Mouse (Mus musculus) gastrocnemius, adult 8-10 months (tissue): ENCODE measurements around the gene Dlgap1. TPM values are rescaled to one million over a fixed set of nuclear protein-coding genes. Genes with fewer than 3 reads are reported as not detected.
"Not testable (repeated sequence)": the region's sequence is repeated elsewhere in the genome, so short reads cannot be mapped to it uniquely, and the experiment has no call there.

Source experiments
- DNase-seq, 2 experiments: peaks; one replicate each; pipeline ENCODE4 v3.0.0; 2022; ENCODE audit warnings: low spot score in 2 of 2
- total RNA-seq, 4 experiments: library from RNA; stranded (reverse); gene quantifications; 2 replicates each; pipeline ENCODE4 v1.2.4; 2022

Gene Dlgap1
- total RNA-seq, 4 experiments from 2014 or later = 0.10 to 0.51 (median 0.30) TPM

DNA sequence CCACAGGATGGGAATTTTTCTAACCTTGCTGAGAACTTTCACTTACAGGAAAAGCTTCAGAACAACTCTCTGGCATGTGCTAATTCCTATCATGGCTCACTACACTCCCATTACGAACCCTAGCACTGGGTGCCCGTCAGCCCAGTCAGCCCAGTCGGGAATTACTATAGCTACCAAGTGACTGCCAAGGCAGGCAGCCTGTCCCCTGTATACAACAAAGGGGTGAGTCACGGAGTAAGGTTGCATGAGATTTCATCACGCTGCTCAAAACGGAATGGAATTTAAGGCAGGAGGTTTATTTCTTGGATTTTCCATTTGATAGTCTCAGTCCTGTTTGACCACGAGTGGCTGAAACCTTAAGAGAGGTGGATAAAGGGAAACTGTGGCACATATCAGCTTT lies 867.9 kb downstream of the Dlgap1 start:
- DNase-seq = no peak

DNA sequence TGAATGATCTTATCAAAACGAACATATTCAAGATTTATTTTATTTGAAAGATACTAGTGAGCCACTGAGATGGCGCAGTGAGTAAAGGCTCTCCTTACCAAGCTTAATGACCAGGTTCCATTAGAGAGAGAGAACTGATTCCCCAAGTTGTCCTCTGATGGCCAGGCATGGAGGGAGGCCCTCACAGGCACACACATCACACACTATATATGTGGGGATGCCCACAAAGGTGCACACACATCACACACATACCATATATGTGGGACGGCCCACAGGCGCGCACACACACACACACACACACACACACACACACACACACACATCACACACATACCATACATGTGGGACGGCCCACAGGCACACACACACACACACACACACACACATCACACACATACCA lies 868.6 kb downstream of the Dlgap1 start:
- not testable (repeated sequence) for DNase-seq

DNA sequence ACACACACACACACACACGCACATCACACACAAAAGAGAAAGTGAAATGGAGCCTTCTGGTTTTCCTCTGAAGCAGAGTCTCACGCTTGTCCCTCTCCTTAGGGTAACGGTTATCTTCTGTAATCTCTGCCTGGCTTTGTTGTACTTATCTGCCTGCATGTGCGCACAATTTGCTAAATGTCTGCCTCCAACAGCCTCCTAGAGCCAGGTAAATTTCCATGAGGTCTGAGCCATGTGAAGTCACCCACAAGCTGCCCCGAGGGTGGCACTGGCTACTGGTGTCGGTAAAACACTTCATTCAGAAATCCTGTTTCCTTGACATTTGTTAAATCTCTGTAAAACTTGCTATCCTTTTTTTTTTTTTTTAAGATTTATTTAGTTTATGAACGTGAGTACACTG lies 869.2 kb downstream of the Dlgap1 start:
- no peak for DNase-seq

DNA sequence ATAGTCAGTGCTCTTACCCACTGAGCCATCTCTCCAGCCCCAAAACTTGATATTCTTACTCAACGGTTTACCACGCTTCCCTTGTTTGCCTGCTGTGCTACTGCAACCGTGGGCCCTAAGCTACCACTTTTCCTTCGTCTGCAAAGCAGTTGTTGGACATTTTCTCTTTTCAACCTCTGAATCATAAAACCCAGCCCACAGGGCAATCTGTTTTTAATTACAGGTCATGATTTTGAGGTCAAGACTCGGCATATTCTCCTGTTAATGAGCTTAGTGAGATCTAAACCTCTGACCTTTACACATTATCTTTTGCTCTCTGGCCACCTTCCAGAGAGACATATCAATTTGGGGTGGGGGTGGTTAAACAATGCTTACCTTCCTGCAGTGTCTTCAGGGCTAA lies 869.7 kb downstream of the Dlgap1 start:
- DNase-seq = no peak

DNA sequence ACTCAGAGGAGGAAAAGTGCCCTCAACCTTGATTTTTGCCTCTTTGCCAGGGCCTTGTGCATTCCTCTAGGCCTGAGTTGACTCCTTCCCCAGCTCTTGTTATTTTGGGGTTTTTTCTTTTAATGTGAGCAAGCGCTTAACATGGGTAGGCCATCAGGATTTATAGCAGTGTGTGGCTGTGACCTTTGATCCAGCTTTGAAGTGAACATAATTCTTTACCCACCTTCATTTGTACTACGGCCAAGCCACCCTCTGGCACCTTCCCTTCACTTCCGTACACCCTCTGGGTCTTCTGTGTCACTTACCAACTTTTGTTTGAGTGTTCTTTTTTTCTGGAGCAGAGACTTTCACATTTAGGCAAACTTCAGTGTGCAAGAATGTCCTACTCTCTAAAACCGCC lies 874.4 kb downstream of the Dlgap1 start:
- no peak for DNase-seq

DNA sequence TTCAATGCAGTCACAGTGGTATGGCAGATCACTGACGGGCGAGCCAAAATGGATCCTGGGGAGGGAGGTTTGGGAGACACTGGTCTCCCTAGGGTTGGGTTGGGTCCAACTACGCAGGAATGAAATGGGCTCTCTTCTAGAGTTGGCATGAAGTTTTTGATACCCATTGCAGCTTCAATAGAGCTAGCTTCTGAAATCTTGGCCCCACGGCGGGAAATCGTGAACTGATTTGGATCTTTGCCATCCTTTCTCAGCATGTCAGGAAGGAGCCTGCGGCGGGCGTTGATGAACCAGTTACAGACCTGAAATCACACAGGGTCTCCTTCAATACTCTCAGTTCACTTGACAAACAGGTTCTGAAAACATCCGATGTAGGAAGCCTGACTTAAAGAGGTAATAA lies 876.1 kb downstream of the Dlgap1 start:
- no peak for DNase-seq

DNA sequence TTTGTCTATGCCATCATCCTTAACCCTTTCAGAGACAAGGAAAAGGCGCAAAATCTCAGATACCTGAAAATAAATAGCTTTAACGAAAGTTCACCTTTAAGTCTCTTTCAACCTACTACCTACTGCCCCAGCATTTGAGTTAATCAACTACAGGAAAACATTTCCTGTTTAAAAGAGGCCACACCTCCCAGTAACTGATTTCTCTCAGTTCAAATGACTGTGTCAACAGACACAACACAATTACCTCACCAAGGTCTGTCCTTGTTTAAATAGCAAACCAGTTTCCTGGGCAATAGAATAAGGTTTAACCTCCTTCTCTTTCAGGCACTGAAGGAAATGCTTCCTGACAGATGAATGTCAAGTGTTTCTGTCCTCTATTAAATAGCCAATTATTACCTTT lies 876.7 kb downstream of the Dlgap1 start:
- DNase-seq = no peak

DNA sequence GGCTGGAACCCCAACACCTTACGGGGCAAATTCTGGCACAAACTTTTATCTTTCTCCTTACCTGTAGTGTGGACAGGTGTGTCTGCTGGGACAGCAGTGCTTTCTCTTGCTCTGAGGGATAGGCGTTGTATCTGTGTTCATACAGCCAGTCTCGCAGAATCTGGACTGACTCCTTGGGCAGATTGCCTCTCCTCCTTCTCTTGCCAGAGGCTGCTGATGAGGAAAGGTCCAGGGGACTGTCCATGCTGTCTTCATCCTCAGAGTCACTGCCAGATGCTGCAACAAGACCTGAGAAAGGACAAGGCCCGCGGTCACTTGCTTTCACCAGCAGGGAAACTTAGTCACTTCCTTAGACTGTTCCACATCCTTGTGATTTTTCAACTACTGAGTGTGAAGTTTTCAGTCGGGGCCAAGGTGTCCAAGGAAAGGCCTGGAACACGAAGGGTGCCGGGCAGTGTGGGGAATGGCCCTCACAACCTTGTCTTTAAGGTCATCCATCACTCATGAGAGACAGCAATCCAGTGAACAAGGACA lies 877.3 kb downstream of the Dlgap1 start:
- no peak for DNase-seq

DNA sequence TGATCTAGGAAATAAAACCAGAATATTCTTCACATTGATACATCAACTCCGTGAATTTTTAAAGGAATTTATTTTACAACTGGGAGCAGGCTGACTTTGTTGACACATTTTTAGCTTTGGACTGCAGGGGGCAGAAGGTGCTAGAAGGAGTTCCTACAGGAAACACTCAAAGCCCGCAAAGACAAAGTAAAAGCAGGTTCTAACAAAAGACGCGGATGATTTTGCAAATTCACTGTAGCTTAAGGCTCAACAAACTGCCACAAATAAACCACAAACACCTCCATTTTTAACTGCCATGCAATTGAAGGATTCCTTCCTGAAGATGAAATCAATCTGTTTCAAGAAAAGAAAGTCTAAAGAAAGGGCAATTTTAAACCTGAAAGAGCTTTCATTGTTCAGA lies 878.2 kb downstream of the Dlgap1 start:
- DNase-seq = peak in 1 of 2 experiments; percentile 12

DNA sequence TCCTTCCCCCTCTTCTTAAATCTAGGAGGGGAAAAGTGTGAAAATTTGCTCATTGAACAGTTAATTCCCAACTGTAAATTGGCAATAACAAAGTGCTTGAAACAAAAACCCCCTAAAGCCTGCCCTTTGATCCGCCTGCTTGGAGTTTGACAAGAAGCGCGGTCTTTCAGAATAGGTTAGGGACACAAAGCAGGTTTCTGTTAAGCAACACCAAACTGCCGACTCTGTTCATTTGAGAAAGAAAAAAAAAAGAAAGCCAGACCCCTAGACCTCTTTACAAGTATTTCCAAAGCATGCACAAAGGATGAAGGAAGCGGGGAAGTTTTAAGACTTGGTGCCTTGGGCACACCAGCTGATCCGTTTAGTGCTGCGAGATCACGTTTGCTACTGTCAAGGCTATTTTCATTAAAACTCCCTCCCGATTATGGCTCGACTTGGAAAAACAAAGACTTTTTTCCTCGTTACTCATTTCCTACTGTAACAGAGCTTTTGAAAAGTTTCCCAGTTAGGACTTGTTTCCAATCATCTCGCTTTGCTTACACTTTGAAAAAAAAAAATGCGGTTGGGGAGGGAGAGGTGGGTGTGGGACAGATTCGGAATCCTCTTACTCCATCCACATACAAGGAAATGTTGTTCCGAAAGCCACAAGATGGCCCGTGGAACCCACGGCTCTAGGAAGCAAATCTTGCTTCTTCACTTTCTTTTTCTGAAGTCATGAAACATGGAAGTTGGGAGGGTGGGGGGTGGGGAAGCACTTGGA lies 879.1 kb downstream of the Dlgap1 start:
- no peak for DNase-seq

DNA sequence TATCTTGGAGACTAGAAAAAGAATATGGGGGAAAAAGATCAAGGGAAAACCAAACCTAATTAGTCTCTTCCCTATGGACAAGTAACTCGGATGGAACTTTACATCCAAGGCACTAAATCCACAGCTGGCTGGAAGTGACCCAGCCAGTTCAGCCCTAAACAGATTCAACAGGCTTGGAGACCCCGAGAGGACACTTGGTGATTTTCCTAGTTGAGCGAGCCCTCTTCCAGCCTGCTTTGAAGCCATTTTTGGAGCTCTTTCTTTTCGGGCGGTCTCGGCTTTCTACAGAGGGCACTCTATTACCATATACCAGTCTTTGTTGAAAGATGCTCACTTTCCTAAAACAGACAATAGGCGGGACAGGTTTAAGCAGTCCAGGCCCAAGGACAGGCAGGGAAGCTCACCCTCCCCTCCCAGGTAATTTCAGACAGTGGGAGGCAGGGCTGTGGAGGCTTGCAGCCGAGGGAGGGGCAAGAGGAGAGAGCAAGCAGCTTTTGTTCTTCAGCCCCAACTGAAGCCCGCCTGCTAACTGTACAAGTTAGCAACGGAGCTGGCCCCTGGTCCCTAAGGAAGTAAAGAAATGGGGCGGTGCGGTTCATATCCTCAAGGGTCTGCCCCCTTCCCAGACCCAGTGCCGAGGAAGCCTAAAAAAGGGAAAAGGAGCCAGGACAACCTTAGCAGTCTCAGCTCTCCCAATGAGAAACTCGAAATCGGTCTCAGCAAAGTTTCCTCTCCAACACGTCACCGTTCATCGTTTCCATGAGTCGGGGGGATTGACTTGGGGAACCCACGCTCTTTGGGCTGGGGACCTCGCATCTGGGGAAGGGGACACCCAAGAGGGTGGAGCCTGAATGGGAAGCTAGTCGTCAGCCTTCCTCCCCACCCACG lies 879.9 kb downstream of the Dlgap1 start:
- no peak for DNase-seq

DNA sequence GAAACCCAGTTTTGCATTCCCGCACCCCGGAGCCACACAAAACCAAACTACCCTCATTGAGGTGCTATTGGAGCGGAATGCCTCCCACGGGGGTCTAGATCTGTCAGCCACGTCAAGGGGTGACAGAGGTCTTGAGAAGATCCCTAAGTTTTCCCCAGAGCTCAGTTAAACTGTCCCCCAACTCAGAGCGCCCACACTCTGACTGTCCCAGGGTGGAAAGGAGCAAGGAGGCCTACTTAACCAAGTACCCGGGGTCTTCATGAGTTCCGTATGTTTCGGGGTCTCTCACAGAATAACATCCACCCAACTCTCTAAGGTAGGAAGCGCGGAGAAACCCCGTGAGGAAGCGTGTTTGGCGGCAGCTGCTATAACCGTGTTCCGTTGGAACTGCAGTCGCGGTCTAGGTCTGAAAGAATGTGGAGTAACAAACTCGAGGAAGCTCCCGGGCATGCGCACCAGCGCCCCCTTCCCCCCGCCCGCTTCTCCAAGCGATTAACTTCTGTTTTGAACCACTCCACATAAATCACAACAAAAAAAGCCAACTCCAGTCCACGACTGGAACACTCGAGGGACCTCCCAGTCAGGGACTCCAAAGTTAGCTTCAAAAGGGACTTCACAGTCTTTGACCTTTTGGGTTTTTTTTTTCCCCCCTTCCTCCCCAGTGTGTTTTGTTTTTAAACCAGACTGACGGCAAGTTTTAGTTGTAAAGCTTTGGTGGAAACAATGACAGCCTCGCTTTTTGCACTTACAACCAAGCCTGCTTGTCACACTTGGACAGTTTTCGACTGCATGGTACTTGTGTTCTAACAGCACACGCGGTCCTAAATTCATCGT lies 880.7 kb downstream of the Dlgap1 start:
- DNase-seq = peak; percentile 85 to 86

DNA sequence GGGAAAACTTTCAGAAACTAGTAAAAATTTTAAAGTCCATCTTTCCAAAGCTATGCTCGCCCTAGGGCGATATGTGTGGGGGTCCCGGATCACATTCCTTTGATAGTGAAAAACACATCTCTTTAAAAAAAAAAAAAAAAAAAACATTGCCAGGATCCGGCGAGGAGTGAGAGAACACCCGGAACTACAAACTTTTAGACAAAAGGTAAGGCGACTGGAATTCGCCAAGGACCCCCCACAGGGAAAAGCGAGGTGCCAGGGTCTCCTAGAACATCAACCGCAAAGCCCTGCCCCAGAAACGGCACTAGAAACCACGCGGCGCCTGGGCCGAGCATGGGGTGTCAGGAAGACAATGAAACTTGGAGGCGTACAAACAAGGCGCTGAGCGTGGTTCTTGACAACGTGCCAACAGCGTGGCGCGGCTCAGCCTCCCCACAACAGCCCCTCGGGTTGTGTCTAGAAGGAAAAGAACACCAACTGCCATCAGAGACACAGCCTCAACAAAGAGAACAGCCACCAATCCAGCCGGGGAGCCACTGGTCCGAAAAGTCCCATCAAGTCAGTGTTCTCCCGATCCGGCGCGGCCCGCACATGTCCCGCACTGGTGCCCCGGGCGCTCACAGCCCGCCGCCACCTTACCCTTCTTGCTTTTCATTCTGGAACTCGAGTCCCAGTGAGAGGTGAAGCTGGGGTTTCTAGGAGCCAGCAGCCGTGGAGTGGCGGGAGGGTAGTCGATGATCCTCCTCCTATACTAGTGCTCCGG lies 881.5 kb downstream of the Dlgap1 start:
- DNase-seq = peak; percentile 35 to 40

DNA sequence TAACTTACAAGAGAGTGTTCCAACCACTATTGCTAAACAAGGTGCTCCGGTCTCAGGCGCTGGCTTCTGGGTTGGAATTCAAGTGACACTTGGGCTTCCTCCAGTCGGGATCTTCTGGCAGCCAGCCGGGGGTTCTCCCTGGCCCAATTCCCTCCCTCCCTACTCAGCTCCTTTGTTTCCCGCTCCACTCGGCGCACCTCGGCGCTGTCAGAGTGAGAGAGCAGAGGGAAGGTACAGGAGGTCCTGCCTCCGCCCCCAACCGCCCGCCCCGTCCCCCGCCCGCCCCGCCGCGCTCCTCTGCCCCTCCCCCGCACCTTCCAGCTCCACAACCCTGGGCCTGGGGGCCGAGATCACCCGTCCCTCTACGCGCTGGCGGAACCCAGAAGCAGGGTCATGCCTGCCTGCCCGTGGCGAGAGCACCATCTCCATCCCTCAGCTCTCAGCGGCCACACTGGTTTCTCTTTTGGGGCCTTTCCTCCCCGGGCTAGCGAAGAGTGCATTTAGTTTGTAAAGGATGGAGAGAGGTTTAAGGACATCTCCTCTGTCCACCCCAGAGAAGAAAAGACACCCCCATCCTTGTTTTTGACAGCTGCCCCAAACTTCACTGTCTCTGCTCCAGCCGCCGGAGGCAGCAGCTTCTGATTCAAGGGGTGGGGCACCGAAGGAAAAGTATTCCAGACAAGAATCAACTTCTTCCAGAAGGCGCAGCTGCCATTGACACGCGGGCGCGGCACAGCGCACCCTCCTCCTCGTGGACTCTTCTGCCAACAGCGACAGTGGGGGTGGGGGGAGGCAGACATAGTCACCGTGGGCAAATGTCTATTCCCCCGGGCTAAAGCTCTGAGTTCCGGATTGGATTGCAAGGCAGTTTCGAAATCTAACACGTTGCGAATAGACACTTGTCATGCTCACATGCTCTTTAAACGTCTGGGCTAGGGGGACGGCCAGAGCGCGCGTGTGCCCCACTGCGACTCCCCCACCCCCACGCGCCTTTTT lies 882.4 kb downstream of the Dlgap1 start:
- DNase-seq = peak; percentile 56 to 61

DNA sequence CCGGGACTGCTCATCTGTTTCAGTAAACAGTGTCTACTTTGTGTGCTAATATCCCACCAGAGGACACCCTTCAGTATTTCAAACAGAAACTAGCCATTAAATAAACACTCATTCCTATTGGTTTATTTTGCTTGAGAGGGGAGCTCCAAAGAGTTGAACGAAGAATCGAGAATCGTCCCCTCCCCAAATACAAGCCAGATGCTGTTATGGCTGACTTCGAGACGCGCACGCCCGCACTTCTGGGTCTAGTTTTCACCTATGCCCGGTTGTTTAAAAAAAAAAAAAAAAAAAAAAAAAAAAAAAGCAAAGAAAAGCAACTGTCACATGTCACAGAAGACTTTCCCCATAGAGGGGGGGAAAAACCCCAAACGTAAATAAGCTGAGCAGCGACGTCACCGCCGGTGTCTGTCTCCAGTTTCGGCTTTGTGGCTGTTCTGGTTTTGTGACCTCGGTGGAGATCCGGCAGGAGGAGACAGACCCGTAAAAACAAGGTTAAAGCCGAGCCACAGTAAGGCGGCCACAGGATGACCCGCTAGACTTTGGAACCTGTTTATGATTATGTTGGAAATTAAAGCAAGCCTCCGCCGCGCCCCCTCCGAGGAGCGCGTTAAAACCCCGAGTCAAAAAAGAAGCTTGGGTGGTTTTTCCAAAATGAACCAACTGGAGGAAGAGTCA lies 883.3 kb downstream of the Dlgap1 start:
- peak; percentile 30 to 44 for DNase-seq

DNA sequence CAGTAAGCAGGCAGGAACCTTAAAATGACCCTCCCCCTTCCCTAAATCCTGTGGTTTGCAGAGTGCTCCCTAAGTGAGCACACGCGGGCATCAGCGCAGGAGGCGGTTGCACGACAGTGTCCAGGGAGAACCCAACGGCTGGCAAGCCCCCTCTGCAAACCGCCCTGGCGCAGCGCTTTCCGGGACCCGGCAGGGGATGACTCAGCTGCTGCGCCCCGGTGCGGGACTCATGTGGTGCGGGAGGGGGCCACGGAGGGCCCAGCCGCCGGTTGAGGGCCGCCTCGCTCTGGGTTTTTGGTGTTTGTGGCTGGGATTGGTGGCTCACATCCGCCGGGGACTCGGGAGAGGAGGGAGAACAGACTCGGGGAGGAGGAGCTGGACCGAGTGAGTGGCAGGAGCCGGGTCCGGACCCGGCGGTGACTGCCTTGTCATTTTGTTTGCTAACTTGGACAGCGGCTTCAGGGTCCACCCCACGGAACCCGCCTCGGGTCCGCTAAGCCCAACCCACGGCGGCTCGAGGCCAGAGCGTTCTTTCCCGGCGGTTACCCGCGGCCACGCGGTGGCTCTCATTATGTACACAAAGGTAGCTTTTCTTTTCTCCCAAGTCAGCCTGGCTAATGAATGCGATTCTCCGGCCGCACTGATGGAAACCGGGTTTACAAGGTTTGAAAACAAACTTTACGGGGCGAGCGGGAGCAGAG lies 884.0 kb downstream of the Dlgap1 start:
- DNase-seq = peak; percentile 63 to 77

DNA sequence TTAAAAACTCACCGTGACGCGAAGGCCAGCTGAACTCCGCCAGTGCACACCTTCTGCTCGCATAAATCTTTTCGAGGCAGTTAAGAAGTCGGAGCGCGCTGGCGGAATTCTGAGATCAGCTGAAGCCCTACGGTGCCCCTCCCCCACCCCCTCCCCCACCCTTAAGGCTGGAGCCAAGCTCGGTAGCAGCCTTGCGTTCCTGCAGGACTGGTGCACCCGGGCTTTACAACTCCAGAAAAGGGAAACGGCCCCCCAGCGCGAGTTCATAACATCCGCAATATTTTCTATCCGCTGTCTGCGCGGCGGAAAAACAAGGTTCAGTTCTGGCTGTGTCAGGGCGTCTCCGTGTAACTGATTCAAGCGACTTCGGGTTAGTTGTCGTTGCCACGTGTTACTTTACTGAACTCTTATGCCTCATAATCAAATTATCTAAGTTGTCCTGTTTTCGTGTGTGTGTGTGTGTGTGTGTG lies 884.6 kb downstream of the Dlgap1 start, which contains the start of gene Tgif1:
Tgif1 (minus strand) TSS at position 111 of the 470 bp plus-strand sequence.
- peak; percentile 18 to 50 for DNase-seq

DNA sequence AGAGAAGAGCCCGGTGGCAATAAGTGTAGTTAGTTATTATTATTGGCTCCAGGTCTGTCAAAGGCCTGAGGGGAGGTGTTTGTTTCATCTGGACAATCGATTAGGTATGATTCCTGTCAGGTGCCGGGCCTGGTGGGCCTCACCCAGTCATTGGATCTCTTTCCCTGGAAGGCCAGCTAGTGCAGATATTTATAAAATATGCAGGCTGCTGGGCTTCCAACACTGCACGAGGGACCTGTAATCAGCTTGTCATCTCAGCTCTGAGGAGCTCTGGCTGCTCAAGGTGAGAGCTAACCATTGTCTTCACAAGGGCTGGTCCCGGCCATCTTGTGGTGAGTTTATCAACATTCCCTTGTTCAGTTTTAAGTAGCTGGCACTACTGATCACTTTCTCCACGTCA lies 885.1 kb downstream of the Dlgap1 start:
- no peak for DNase-seq
